Mouse (Mus musculus): Measurements from ENCODE around the gene Nhlh1.

The Nhlh1 gene

DNA sequence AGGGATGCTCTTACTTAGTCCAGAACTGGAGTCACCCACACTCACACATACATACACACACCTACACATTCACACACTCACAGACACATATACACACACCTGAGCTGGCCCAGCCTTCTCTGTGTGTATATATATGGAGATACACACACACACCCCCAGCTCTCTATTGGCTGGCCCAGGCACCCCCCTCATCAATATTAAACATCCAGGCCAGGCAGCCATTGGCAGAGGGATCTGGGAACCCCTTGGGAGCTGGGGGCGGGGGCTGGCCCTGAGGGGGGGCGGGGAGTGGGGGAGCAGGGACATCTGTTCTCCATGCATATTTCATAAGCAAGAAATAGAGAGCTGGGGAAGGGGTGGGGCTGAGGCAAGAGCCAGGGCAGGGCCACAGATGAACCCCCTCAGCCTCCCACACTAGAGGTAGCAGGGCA, at the start of gene Nhlh1:
Gene Nhlh1, minus strand, starts transcription at position 83 of the 431 bp plus-strand sequence.
- DNase-seq (ENCODE audit: low spot score in 2 of 2), result no peak

DNA sequence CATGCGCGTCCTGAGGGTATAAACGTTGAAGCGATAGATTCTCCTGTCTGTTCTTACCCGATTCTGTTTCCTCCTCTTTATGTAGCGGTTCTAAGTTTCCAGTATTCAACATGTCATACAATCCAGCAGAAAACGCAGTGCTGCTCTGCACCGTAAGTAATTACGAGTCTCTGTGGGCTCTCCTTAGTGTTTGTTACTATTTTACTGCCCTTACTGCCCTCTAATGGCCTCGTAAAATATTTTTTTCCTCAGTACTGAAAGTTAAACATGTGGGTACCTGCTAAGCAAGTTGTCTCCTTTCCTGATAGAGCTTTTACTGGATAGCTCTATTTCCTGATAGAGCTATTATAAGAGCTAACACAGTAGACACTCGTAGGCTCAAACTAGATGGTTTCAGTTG, 47.7 kb upstream of the Nhlh1 start:
- no peak for DNase-seq (ENCODE audit: low spot score in 2 of 2)

DNA sequence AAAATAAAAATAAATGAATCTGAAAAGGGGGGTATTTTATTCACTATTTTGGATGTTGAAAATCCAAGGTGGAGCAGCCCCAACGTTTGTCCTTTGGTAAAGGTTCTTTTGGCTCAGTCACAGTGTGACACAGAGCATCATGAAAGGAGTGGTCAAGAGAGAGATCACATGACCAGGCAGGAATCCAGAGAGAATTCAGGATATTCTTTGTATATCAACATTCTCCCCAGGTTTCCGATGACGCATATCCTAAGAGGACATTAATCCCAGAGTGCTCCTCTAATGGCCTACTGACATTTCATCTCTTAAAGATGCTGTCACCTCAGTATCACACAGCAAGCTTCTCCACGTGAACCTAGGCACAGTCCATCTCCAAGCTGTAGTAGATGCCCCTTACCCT, 46.2 kb upstream of the Nhlh1 start:
- no peak for DNase-seq (ENCODE audit: low spot score in 2 of 2)

DNA sequence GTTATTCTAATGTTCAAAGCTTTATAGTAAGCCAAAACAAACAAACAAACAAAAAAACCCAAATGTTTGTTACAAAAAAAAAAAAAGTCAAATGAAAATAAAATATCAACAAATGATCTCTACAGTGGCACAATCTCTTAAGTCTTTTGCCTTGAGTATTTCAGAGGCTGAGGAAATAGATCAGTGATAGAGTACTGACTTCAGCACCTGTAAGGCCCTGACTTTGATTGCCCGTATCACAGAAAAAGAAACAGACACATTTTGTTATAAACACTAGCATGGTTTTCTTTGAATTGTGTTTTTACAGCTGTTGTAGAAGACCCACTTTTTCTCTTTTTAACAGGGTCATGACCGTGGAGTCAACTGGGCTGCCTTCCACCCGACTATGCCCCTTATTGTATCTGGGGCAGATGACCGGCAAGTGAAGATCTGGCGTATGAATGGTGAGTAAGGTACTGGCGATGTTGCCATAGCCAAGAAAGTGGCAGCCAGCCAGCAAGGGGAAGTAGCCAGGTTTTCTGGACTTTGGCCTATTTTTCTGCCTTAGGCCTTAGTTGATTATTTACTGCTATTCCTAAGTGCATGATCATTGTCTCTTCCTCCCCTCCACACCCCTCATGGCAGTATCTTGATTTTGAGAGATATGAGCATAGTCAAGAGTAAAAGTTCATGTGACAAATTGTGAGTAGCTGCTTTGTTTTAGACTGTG, 42.1 kb upstream of the Nhlh1 start:
- DNase-seq (ENCODE audit: low spot score in 2 of 2), result no peak

DNA sequence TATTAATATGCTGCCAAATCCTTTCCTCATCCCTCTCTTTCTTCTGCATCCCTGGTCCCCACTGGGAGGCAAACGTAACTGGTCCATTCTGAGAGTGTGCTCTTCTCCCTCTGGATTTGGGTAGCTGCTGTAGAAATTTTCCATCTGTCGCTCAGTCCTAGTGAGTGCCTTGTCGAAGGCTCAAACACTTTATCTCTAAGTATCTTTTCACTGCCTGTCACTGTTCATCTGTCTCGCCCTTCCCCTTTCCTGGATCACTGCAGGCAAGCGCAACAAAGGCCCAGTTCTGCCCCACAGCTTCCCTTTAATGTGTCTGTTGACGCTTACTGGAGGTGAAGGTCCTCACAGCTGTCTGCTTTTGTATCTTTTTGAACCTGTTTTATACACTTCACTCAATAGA, 37.8 kb upstream of the Nhlh1 start:
- no peak for DNase-seq (ENCODE audit: low spot score in 2 of 2)

DNA sequence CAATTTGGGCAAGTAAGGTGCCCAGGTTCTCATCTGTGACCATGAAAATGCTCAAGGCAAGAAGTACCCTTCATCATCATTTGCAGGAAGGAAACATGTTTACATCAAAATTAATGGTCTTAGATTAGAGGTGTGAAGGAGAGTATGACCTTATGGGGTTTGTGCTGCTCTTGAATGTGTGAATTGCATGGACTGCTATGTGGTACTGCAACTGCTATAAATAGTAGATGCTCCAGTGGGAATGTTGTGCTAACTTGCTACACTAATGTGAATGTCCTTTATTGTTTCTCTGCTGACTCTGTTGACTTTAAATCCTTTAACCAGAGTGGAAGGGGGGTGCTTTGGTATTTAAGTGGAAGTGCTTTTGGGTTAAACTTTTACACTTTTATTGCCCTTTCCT, 36.9 kb upstream of the Nhlh1 start:
- DNase-seq (ENCODE audit: low spot score in 2 of 2), result no peak

DNA sequence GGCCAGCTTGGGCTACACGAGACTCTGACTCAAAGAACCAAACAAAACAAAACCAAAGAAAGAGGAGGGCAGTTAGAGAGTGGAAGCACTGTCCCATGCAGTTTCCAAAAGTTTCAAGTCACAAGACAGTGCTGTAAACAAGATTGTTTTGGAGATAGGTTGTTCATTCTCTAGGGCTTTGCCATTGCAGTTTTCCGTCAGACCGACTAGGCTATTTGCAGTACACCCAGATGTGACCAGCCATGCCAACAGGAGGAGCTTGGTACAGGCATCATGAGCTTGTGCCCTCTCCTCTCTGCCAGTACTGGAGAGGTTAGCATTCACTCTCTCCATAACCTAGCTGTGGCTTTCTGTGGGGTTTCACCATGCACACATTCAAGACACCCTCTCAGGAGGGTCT, 36.1 kb upstream of the Nhlh1 start:
- DNase-seq (ENCODE audit: low spot score in 2 of 2), result no peak

DNA sequence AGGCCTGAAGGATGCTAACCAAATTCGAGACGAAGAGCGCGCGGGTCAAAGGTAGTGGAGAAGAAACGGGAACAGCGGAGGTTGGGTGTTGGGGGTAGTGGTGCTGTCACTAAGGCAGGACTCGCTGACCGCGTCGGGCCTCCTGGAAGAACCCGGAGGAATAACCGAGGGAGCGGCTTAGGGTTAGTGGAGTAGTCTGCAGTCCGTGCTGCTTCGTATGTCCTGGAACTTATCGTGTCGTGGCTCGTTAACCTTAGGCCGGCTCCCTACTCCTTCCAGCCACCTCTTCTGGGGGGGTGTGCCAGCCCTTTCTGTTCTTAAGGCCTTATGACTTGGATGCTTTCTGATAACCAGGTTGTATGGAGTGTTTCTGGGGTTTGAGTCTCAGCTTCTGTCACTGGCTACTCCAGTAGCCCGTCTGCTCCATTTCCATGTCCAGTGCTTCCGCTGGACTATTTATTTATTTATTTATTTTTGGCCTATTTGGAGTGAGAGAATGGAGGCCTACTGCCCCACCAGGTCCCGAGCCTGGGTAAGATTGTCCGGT, 25.6 kb upstream of the Nhlh1 start:
- DNase-seq (ENCODE audit: low spot score in 2 of 2), result no peak

DNA sequence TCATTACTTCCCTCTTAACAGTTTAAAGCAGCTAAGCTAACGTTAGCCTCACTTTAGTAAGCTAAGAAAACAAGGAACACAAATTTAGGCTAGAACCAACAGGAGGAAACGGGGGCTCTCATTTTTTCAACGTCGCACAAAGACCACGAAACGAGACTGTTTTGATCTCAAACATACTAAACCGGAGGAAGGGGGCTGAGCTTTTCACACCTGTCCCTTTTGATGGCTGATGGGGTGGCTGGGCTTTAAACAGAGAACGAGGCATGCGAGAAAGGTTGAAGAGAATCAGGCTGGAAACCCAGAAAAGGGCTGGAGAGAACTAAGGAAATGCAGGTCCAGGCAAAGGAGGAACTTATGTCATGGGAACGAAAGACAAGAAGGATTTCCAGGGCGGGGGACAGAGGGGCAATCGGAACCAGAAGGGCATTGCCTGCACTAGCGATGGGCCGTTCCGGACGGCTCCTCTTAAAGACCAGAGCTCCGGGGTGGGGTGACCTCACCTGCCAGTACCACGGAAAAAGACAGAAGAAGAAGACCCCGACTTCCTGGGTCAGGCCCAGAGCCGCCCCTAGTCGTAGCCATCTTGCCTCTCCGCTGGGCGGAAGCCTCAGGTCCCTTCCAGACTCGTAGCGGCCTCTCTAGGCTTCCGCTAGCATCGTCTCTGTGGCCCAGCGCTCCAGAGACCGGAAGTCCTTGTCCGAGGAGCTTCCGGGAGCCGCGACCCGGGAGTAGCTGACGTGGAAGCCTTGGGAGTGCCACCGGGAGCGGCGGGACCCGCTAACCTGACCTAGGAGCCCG, 24.9 kb upstream of the Nhlh1 start, which contains the start of the genes Copa and Ncstn:
Gene Copa, plus strand, starts transcription at position 429 of the 798 bp plus-strand sequence.
Gene Ncstn, minus strand, starts transcription at position 695 of the 798 bp plus-strand sequence.
- peak; percentile 84 to 91 for DNase-seq (ENCODE audit: low spot score in 2 of 2)

DNA sequence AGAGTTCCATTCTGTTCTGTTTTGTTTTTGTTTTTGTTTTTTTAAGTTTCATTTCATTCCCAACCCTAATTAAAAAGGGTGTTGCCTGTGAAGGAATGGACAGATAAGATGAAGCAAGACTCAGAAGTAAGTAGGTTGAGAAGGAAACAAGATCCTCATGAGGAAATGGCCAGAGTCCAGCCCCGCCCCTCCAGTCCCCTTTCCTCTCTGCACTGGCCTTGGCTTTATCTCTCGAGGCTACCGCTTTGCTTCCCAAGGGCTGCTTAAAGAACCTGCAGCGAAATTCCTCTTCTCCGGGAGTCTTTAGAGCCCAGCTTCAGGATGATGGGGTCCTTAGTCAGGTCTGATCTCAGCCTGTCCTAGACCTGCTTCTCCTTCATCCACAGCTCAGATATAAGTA, 20.6 kb upstream of the Nhlh1 start:
- no peak for DNase-seq (ENCODE audit: low spot score in 2 of 2)

DNA sequence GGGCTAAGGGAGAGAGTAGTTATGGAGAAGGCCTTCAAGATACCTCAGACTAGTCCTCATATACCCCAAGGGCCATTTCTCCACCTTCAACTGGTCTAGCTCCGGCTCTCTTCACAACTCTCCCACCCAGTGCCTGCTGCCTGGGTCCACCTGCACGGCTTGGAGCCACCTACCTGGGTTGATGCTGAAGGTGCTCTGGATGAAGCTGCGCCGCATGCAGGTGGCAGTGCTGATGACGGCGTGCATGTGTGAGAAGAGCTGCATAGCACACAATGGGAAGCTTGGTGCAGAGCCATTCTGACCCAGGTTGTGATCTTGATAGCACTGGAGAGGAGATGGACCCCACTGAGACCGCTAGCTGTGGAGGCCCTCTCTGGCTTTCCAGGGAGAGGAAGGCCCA, 15.2 kb upstream of the Nhlh1 start:
- no peak for DNase-seq (ENCODE audit: low spot score in 2 of 2)

DNA sequence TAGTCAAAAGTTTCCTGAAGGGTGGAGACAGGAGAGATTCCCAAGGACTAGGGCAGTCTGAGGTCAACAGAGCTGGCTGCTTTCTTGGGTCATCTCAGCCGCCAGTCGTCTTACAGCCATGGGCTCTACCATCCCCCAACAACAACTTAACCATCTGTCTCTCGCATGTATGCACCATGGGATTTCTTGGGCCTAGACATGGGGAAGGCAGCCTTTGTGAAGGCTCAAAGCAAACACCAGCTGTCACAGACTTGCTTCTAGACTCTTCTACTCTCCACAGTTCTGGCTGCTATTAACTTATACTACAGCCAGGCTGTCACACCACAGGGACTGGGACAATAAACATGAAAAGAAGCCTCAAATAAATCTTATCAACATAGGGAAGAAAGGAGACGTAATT, 14.2 kb upstream of the Nhlh1 start:
- no peak for DNase-seq (ENCODE audit: low spot score in 2 of 2)

DNA sequence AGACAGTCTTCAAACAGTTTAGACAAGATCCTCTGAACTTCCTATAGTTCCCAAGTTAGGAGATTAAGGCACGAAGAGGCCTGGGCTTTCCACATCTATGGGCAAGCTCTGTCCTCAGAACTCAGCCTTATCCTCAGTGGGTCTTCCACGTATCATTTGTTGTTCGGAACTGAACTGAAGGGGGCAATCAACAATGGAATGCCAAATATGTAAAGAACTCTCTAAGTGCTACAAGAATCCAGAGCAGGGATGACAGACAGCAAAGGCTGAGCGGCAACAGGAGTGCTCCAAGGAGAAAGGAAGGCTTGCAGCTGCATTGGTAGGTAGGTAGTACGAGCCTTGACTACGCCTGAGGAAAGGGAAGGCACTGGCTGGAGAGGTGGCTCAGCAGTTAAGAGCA, 12.9 kb upstream of the Nhlh1 start:
- DNase-seq (ENCODE audit: low spot score in 2 of 2), result no peak

DNA sequence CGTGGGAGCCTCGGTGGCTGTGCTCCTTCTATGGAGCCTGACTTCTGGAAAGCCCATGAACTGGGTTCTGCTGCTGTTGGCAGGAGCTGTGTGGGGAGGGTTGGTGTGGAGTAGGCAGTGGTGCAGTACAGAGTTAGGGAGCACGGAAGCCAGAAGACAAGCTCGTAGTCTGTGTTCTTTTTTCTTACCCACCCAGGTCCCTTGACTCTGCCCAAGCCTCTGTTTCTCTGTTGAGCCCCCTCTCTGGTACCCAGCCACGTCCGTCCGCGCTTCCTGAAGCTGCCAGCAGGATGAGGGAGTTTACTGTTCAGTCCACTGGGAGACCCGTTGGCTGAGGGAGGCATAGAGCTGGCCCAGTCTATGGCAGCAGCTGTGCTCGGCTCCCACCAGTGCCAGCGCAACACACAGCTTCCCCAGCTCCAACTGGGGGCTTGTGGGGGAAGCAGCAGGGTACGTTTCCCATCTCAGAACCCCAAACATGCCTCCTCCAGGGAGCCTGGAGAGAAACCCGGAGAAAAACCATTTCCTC, 7.3 kb upstream of the Nhlh1 start:
- DNase-seq (ENCODE audit: low spot score in 2 of 2), result no peak

DNA sequence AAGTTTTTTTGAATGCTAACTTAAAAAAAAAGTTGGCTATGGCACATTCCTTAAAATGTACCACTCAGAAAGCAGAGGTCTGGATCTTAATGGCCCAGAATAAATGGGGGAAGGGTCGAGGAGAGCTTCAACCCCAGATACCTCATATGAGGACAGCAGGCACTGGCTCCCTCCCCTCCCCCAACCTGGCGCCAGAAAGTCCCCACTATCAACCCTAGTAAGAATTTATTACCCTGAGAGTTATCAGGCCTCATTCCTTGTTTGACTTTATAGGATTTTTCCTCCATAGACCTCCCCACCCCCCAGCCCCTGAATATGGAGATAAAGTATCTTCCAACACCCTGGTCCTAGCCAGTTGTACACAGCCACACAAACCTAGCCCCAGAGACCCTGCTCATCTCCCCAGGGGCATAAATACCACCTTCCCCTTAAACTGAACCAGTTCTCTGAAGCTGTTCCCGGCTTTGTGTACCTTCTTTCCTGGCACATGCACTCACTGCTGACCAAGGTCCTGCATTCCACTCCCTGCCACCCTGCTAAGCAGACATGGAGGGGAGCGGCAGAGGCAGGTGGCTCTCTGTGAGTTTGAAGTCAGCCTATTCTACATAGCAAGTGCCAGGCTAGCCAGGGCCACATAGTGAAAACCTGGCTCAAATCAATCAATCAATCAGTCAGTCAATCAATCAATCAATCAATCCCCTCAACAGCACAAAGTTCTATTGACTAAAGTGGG, 6.1 kb upstream of the Nhlh1 start:
- no peak for DNase-seq (ENCODE audit: low spot score in 2 of 2)

DNA sequence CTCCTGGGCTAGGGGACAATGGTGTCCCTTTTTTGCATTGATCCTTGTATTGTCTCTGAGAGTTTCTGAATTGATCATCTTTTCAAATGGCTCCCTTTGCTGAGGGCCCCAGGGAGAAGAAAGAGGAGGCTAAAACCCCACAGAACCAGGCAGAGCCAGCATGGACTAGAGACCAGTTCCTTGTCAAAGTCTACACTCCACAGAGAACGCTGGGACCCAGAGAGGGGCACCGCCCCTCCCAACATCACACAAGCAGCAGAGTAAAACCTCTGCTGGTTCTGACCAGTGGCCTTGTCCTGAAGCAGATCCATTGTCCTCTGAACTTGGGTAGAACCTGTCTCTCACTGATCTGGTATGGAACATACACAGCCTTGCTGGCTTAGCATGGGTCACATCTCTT, 4.7 kb upstream of the Nhlh1 start:
- DNase-seq (ENCODE audit: low spot score in 2 of 2), result no peak

DNA sequence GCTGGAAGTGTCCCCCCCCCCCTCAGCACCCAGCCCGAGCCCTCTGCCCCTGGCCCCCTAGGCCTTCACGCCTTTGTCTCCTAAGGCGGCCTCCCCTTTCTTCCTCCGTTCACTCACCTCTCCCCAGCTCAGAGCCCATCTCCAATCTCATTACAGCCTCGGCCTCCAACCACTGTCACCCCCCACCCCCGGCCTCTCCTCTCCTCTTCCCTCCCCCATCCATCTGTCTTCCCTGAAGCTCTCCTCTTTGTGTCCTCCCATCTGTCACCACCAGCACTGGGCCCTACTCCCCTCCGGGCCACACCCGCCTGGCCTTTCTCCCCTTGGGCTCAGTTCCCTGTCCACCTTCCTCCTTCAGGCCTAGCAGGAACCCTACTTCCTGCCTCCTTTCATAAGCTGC, 3.8 kb upstream of the Nhlh1 start:
- DNase-seq (ENCODE audit: low spot score in 2 of 2), result no peak

DNA sequence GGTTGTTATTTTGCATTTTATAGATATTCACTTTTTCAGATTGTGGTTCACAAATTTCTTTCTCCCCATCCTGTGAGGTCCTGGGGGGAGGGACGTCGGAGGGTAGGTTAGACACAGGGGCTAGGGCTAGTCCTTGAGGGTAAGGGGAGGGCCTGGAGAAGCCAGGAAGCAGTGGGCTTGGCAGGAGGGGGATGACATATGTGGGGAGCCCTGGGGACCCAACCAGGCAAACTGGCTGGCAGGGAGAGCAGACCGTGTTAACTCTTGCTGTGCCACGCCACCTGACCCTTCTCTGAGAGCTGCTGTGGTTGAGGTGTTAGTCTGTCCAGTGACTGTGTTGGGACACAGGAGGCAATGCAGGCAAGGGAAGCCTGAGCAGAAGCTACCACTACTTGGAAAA, 3.3 kb upstream of the Nhlh1 start:
- no peak for DNase-seq (ENCODE audit: low spot score in 2 of 2)

DNA sequence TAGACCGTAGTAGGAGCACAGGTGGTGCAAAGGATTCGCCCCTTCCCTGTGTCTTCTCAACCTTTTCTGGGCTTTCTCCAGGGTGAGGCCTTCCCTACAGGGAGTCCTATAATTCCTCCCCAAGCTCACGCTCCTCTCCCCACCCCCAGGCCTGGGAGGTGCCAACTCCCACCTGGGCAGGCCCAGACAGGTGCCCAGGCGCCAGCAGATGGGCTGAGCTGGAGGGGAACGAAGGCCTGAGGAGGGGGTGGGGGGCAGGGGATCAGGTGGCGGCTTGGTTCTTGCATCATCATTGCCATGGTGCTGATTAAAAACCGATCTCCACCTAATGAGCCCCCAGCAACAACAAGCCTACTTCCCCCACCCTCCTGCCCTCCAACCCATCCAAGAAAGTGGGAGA, 1.5 kb upstream of the Nhlh1 start:
- no peak for DNase-seq (ENCODE audit: low spot score in 2 of 2)

DNA sequence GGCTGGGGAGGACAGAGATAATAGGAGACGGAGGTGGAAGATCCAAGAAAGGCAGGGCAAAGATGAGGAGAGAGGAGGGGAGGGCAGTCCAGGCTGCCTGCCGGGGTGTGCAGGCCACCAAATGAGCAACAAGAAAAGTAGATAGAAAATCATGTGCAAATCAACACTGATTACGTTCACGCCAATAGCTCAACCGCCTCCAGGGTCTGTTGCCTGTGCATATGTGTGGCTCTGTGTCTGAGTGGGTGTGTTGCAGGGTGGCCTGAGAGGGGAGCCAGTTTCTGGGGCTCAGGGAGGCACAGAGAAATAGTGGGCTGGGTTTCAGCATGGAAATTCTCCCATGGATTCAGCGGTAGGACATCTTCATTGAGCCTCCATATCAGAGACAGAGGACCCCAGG, 948 bp upstream of the Nhlh1 start:
- no peak for DNase-seq (ENCODE audit: low spot score in 2 of 2)

DNA sequence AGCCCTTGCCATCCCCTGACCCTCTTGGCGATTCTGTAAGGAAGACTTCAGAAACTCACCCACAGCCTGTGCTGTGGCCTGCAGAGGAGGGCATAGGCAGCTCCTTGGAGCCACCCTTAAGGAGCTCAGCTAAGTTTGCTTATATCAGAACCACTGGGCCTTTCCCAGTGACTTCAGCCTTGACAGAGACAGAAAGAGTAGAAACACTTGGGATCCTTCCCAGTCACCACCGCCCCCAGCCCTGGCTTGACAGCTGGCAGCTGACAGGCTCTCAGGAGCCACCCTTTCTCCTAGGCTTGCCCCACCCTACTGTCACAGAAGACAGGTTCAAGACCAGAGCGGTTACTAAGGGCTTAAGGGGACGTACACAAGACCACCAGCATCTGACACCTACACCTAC, 1.1 kb downstream of the Nhlh1 start:
- no peak for DNase-seq (ENCODE audit: low spot score in 2 of 2)
